Mouse (Mus musculus): ENCODE measurements around the gene 4930469K13Rik.

4930469K13Rik gene

DNA sequence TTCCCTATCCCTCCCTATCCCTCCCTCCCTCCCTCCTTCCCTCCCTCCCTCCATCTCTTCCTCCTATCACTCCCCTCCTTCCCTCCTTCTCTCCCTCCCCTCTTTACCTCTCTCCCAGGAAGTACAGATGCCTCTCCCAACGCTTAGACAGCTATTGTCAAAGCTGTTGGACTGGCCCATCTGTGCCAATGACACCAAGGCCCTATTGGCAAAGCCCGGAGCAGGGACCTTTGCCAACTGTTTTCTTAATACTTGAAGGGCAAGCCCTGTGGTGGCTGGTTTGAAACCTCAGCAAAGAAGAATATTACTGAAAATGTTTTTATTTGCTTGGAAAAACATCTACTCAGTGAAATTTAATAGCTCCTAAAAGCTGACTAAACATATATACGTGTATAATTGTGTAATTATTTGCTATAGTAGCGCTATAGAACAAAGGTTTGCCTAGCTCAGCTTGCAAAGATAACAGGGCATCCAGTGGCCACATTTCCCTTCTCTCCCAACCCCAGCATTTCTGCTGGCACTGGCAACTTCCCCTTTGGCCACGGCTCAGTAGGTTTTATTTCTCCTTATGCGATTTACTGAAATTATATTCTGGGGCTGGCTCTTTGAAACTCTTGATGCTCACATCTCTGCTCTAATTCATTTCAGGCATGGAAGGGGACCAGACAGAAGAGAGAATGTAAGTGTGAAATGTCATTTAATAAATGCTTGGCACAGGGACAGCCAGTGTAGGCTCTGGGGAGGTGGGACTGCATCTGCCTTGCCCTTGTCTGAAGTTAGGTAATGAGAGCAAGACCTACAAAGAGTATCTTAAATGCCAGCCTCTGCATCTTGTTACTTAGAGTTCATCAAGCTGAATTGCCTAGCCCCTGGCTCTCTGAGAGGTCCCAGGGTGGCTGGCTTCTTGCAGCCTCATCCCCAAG, 18.6 kb downstream of the 4930469K13Rik start:
- in situ Hi-C loops (cut with MboI, MseI): no loop called here

DNA sequence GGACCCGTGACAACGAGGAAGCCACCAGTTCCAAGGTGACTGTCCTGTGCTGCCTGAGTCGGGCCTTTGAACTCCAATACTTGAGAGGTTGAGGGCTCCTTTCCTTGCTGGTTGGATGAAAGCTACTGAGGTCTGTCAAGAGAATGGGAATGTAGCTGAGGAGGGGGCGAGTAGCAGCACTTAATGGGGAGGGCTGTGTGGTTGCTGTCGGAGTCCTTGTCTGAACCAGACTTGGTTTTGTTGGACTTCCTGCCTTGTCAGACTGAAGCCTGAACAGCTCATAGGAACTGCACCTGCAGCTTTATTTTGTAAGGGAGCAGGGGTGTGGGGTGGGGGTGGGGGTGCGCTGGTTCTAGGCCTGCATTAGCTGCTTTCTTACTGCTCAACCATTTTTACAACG, 19.8 kb downstream of the 4930469K13Rik start:
- in situ Hi-C loops (cut with MboI, MseI): no loop called here

DNA sequence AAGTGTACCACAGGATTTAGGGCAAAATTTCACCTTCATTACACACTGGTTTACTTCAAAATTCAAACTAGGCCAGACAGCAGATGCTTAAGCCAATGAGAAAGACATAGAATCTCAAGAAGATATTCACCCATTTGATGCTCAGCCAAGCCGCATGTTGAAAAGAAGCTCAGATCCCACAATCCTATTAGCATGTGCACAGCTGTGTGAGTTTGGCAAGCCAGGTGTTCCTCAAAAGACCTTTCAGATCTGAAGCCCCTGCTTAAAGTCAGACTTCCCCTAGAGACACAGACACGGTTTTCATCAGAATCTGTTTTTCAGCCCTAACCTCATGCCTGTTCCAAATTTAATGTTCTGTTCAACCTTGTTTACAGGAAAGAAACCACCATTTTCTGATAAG, 20.5 kb downstream of the 4930469K13Rik start:
- in situ Hi-C loops (cut with MboI, MseI): no loop called here

DNA sequence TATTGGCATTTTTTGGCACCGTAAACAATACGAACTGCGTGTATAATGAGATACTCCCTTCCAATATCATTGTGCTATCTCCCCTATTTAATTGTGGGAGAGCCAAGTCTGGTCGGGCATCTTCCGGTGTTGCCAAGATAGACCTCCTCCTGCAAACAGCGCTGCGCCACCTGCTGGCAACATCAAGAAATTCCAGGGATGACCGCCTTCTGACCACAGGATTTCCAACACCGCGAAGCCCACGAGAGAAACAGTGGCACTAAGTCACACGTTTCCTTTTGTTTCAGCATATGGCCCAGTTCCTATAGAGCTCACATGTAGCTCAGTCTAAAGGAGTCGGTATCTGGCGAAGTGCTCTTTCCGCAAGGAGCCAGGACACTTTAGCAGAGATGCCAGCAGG, 24.6 kb downstream of the 4930469K13Rik start:
- in situ Hi-C loops (cut with MboI, MseI): loop anchor here (5.0 kb wide), 1 partner anchor 66 kb away; no protein-coding TSS in a partner anchor

DNA sequence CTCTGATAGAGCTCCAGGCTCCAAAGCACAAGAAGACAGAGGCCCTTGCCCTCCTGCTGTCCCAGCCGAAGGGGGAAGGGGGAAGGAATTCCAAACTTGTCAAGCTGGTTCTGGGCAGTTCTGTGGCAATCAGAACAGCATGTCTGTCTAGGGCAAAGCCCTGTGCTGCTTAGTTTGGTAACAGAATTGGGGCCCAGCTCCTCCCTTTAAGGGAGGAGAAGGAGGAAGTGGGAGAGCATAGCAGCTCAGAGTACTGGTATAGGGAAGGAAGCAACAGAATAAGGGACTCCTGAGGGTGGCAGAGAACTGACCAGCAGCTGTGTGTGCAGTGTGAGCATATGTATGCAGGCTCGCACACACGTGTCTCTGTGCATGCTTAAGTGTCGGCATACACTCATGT, 26.0 kb downstream of the 4930469K13Rik start:
- in situ Hi-C loops (cut with MboI, MseI): loop anchor here (5.0 kb wide), 1 partner anchor 65 kb away; no protein-coding TSS in a partner anchor

DNA sequence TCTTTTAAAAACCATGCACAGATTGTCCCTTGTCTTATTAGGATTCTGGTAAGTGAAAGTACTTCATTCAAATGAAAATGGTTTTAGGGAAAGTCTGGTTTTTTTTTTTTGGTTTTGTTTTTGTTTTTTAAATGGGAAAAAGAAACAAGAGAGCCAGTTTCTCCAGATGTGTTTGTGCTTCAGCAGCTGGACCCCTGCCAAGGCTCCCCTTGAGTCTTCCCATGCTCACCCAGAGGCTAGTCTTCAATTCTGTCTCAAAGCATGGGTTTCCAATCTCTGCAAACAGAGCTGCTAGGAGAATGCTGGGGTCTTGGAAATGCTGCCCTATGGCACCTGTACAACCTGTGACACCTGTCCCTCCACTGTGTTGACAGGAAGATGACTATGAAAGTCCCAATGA, 27.8 kb downstream of the 4930469K13Rik start:
- in situ Hi-C loops (cut with MboI, MseI): loop anchor here (5.0 kb wide), 1 partner anchor 63 kb away; no protein-coding TSS in a partner anchor

DNA sequence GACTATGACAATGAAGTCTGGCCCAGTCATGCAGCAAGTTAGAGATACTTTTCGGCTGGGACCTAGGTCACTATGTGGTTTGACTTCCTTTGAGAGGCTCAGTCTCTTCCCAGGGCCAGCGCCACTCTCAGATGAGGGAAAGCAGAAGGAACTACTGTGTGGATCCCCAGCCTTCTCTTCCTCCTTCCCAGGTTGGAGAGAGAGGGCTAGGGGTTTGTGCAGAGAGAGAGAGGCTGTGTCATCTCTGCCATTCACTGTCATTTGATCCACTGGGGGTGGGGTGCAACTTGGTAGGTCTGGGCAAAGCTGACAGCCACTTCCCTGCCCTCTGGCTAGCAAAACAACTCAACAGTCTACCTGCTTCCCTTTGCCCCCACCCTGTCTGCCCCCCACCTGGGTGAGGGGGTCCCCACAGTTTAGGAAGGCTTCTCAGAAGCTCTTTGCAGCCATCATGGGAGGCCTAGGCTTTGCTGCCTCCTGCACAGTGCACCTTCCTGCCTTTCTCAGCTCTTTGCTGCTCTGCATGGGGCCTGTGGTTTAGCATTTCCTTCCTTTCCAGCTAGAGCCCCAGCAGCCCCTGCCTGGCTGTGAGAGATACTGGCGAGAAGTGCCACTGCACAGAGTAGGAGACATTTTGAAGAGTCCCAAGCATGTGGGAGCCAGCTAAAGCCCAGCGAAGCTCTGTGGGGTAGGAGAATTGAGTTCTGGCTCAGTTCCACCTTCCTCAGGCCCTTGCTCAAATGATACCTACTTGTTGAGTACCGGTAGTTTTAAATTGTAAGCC, 34.5 kb downstream of the 4930469K13Rik start:
- in situ Hi-C loops (cut with MboI, MseI): loop anchor here (10.0 kb wide), 1 partner anchor 129 kb away; no protein-coding TSS in a partner anchor

DNA sequence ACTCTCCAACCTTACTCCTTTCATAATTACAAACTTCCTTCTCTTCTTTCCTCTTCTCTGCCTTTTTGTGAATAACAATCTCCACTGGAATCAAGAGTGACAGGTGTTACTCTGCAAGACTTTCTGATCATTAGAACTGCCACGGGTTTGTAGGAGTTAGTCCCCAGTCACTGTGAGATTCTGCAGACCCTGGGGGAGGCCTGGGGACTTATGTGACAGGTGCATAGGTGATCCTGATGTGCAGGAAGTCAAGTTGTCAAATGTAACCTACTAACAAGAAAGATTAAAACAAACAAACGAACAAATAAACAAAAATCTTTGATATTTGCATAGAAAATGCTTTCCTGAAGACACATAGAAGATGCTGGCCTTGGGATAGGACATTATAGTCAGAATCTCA, 35.1 kb downstream of the 4930469K13Rik start:
- in situ Hi-C loops (cut with MboI, MseI): loop anchor here (10.0 kb wide), 1 partner anchor 128 kb away; no protein-coding TSS in a partner anchor

DNA sequence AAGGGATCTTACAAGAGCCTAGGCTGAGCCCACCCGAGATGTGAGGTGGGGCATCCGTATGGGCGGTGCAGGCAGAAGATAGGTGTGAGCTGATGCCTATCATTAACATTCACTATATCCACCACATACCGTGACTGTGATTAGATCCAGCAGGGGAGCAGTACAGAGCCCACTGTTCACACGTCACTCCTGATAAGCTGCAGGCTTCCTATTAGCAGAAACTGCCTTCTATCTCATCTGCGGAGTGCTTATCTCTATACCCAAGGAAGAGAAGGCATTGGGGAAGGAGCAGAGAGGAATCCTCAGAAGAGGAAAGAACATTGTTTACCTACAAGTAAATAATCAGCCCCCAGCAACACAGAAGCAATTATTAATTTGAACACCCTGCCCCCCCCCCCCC, 36.6 kb downstream of the 4930469K13Rik start:
- in situ Hi-C loops (cut with MboI, MseI): loop anchor here (10.0 kb wide), 1 partner anchor 127 kb away; no protein-coding TSS in a partner anchor

DNA sequence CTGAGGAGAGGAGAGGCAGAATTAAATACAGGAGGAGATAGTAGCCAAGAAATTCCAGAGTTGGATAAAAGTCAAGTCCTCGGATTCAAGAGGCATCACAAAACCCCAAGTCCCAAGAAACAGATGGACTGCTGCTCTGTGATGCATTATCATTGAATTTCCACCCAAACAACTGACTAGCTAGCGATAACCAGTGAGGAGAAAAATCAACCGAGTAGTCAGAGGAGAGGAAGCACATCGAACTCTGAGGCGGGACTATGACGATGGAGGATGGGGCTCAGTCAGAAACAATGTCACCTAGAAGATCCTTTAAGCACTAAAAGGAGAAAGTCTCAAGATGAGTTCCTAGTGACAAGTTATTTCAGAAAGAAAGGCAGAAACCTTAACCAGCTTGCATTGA, 39.4 kb downstream of the 4930469K13Rik start:
- in situ Hi-C loops (cut with MboI, MseI): no loop called here

DNA sequence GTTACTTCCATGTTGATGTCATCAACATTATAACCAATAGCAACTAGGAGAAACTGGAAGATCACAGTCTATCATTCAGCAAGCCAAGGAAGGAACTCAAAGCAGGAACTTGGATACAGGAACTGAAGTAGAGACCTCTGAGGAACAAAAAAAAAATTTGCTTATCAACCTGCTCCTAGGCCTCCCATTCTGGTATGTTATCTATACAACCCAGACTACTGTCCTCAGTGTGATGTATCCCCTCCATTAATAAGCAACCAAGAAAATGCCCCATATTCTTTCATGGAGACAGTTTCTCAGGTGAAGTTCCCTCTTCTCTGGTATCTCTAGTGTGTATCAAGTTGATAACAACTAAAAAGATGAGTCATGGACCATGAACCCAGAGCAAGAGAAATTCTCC, 40.0 kb downstream of the 4930469K13Rik start:
- in situ Hi-C loops (cut with MboI, MseI): no loop called here

DNA sequence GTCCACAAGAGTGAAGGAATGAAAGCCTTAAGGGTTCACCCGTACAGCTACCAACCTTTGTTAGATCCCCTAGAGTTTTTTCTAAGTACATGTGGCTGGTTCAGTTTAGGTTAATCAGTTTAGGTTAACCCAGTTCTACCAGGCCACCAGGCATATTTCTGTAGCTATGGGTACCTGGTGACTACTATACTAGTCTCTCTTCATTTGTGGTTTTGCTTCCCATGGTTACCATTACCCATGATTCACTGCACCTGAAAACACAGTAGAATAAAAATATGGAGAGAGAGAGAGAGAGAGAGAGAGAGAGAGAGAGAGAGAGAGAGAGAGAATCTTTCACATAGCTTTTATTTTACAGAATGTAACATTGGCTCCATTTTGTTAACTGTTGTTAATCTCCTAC, 41.6 kb downstream of the 4930469K13Rik start:
- in situ Hi-C loops (cut with MboI, MseI): no loop called here

DNA sequence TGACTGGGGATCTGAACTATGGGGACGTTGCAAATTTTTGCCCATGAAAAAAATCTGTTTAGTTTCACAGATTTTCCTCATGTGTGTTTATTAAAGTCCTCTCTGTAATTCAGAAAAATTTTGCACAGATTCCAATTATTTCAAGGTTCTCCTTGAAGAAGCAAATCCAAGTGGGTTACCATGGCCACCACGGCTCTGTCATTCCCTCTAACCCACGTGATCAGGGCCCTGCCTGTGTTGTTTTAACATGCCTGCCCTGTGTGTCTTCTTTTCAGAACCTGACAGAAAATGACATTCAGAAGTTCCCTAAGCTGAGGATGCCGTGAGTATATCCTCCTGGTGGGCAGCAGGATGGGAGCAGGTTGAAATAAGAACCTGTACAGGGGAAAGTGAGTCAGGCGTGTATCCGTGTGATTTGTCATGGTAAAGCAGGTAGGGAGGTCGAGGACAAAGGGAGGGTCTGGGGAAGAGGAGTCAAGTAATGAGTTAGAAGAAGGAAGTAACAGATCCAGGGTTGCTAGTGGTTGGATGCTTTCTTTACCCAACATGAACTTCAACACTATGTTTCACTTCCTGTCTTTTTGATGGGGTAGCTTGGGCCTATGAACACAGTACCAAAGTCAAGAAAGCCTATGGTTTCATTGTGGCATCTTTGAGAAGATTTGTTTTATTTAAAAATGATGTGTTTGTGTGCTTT, 44.2 kb downstream of the 4930469K13Rik start:
- in situ Hi-C loops (cut with MboI, MseI): no loop called here

DNA sequence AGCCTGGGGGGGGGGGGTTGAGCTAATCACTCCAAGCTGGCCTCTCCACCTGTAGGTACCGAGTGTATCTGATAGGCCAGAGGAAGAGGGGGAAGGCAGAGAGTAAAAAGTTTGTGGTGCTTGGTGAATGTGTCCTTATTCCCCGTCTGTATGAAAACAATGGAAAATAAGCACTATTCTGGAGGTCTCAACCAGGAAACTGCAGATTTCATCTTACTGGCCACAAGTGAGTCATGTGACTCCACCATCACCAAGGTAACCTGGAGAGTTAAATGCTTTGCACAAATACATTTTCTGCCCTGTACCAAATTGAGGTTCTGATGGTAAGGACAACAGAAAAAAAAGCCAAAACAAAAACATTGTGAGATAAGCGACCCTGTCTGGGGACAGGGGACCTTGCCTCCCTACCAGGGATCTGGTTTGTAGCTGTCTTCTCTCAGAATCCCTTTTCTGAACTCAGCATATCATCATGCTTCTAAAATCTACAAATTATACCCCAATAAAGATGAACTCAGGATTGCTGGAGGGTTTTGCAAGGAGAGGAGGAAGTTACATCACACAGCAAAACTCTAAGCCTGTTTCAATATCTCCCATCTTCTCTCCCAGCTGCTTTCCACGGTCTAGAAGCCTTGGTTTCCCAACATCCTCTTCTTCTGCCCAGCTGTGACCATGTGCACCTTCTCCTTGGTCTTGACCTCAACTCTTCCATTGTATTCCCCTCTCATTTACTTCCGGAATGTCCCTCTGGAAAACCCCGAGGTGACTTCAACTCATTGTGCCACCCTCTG, 45.1 kb downstream of the 4930469K13Rik start:
- in situ Hi-C loops (cut with MboI, MseI): no loop called here

DNA sequence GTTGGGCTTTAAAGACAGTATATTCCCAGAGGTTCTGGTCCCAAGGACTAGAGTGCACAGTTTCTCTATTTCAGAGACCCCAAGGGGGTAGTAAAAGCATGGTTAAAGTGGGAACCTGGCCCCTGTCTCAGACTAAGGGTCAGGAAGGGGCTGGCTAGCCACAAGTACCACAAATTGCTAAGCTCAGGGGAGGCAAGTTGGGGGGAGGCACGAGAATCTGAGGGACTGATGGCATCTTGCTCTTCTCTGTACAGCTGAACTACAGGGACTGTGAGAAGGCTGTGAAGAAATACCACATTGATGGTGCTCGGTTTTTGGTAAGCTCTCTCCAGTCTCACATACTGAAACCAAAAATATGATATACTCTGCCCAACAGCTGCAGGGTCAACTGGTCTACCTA, 47.7 kb downstream of the 4930469K13Rik start:
- in situ Hi-C loops (cut with MboI, MseI): no loop called here

DNA sequence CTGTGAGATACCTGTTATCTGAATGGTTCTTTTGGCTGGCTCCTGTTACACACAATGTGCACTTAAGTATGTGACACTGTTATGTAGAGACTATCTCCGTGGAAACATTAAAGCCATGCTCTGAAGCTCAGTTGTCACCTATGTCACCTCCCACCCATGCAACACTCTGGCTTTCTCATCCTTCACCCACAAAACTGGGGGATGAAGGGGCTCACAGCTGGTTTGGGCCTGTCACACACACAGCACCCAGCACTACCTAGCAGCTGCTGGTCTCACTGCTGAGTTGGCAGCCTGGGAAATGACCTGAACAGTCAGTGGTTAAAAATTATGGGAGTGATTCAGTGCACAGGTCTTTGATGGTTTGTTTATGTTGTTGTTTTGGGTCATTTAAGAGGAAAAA, 48.3 kb downstream of the 4930469K13Rik start:
- in situ Hi-C loops (cut with MboI, MseI): no loop called here

DNA sequence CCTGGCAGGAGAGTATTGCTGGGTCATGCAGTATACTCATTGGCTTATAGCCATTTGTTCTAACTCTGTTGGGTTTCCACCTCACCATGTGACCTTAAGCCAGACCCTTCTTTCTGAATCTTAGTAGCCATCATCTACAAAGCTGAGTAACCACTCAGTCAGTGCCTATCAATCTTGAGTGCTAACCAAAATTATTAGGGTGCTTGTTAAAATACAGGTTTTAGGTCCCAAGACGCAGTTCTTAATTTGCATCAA, 49.3 kb downstream of the 4930469K13Rik start:
- in situ Hi-C loops (cut with MboI, MseI): loop anchor here (5.0 kb wide), 1 partner anchor 42 kb away; no protein-coding TSS in a partner anchor

DNA sequence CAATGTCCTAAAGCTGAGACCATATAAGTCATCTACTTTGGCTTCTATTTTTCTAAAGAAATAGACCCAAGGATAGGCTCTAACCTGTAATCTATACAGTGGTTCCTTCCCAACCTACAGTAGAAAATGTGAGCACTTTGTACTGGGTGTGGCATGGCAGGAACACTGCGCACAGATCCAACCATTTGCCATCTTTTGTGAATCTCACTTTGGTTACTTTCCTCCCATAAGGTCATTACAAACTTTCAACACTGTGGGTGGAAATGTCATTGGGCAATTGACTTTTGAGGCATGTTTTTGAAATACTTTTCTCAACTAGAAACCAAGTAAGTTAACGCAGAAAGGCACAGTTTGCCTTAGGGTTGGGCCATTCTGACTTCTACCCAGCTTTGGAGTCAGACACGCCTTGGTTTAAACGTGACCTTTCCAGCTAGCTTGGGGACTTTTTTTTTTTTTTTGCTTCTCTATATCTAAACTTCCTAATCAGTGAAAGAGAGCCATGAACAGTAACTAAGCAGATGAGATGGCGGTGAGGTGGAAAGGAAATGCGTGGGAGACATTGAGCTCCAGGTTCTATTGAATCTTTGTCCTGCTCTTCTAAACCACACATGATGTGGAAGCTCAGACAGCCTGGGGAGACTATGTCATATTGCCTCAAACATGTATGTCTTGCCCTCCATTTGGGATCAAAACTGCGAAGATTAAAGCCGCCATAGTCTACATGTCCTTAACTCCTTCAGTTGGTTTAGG, 49.8 kb downstream of the 4930469K13Rik start:
- in situ Hi-C loops (cut with MboI, MseI): loop anchor here (5.0 kb wide), 1 partner anchor 41 kb away; no protein-coding TSS in a partner anchor

DNA sequence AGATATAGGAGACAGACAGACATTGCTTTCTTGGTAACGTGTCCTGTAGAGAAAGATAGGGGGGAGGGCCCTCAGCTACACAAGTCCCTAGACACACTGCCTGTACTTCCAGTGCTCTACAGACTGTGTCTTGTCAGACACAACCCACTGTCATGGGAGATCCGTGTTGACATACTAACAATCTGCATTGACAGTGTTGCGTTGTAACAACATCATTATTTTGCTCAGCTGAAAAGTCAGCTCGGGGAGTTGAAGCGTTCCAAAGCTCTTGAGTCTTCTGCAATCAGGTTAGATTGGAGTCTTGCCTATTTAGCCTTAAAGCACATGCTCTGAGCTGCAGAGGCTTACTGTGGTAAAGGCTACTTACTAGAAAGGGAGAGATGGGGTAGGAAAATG, 50.8 kb downstream of the 4930469K13Rik start:
- in situ Hi-C loops (cut with MboI, MseI): loop anchor here (5.0 kb wide), 1 partner anchor 40 kb away; no protein-coding TSS in a partner anchor

Measured in T-helper 2 cell (primary cell).